Mouse (Mus musculus): Measurements from ENCODE around the gene Ankib1.
"Not testable (repeated sequence)": the region's sequence is repeated elsewhere in the genome, so short reads cannot be mapped to it uniquely, and the experiment has no call there.

Gene Ankib1

GRCm38 (mm10) chr5:3722873-3723272 lies 79.9 kb downstream of the Ankib1 start:
- DNase-seq = no peak

GRCm38 (mm10) chr5:3719371-3719770 lies 83.4 kb downstream of the Ankib1 start:
- no peak for DNase-seq

- no peak for DNase-seq
Measured at GRCm38 (mm10) chr5:3715800-3716199, 86.9 kb downstream of the Ankib1 start.

GRCm38 (mm10) chr5:3702180-3702579 lies 100.5 kb downstream of the Ankib1 start:
- DNase-seq = no peak

GRCm38 (mm10) chr5:3700025-3700424 lies 102.7 kb downstream of the Ankib1 start:
- DNase-seq = no peak

GRCm38 (mm10) chr5:3696031-3696430 lies 106.7 kb downstream of the Ankib1 start:
- DNase-seq = no peak

GRCm38 (mm10) chr5:3695191-3695590 lies 107.5 kb downstream of the Ankib1 start:
- no peak for DNase-seq

GRCm38 (mm10) chr5:3692956-3693355 lies 109.8 kb downstream of the Ankib1 start:
- no peak for DNase-seq

GRCm38 (mm10) chr5:3691283-3691682 lies 111.4 kb downstream of the Ankib1 start:
- DNase-seq = no peak

GRCm38 (mm10) chr5:3688298-3688697 lies 114.4 kb downstream of the Ankib1 start:
- no peak for DNase-seq

GRCm38 (mm10) chr5:3669938-3670554 lies 132.7 kb downstream of the Ankib1 start:
- no peak for DNase-seq

- no peak for DNase-seq
Measured at GRCm38 (mm10) chr5:3666585-3666984, 136.1 kb downstream of the Ankib1 start.

- no peak for DNase-seq
Measured at GRCm38 (mm10) chr5:3665225-3665624, 137.5 kb downstream of the Ankib1 start.

- DNase-seq = no peak
Measured at GRCm38 (mm10) chr5:3657085-3657484, 145.6 kb downstream of the Ankib1 start, which contains the start of gene Gatad1. Gene Gatad1, minus strand, starts transcription at chr5:3657185.

GRCm38 (mm10) chr5:3653801-3654200 lies 148.9 kb downstream of the Ankib1 start:
- no peak for DNase-seq

GRCm38 (mm10) chr5:3652903-3653575 lies 149.7 kb downstream of the Ankib1 start:
- not testable (repeated sequence) for DNase-seq

- no peak for DNase-seq
Measured at GRCm38 (mm10) chr5:3651621-3652020, 151.1 kb downstream of the Ankib1 start.

- no peak for DNase-seq
Measured at GRCm38 (mm10) chr5:3650881-3651280, 151.8 kb downstream of the Ankib1 start, which contains the start of gene Tmbim7. Gene Tmbim7, plus strand, starts transcription at chr5:3651181.

GRCm38 (mm10) chr5:3648849-3649210 lies 153.9 kb downstream of the Ankib1 start:
- DNase-seq = no peak

GRCm38 (mm10) chr5:3648206-3648848 lies 154.4 kb downstream of the Ankib1 start:
- DNase-seq = no peak

- peak; percentile 86 for DNase-seq
Measured at GRCm38 (mm10) chr5:3647708-3648121, 155.0 kb downstream of the Ankib1 start.

GRCm38 (mm10) chr5:3646991-3647707 lies 155.6 kb downstream of the Ankib1 start:
- DNase-seq = peak; percentile 35

GRCm38 (mm10) chr5:3646539-3646938 lies 156.2 kb downstream of the Ankib1 start:
- DNase-seq = no peak

All from cerebellum, adult 11 months (tissue).